Mouse (Mus musculus) hindbrain, postnatal 0 days (tissue): ENCODE measurements around the gene Gpx8. TPM values are rescaled to one million over a fixed set of nuclear protein-coding genes. Genes with fewer than 3 reads are reported as not detected.

ENCODE experiments used
- ATAC-seq: fragments of 200-750 bp; cut with Nextera tagmentation; 2 replicates; pipeline ENCODE4 v1.8.0; 2017; ENCODE audit warnings: mild to moderate bottlenecking, moderate TSS enrichment, moderate library complexity
- DNase-seq: peaks from one replicate; pipeline ENCODE4 v3.0.0-alpha.2; 2015; ENCODE audit warnings: low spot score
- H3K27ac ChIP-seq: fragments of 300-500 bp; sonication (generic); 2 replicates; pipeline ENCODE4 v1.5.1; 2014; ENCODE audit warnings: mild to moderate bottlenecking
- H3K27me3 ChIP-seq: fragments of 300-500 bp; sonication (generic); 2 replicates; pipeline ENCODE4 v1.6.1; 2014; ENCODE audit warnings: low read length, mixed read lengths; ENCODE audit not compliant: insufficient read depth
- H3K36me3 ChIP-seq: fragments of 300-500 bp; sonication (generic); 2 replicates; pipeline ENCODE4 v1.6.1; 2014; ENCODE audit warnings: low read length, mixed read lengths; ENCODE audit not compliant: insufficient read depth
- H3K4me1 ChIP-seq: fragments of 300-500 bp; sonication (generic); 2 replicates; pipeline ENCODE4 v1.6.1; 2014; ENCODE audit warnings: antibody characterized with exemption, low read length, mixed read lengths; ENCODE audit not compliant: insufficient read depth
- H3K4me2 ChIP-seq: fragments of 300-500 bp; sonication (generic); 2 replicates; pipeline ENCODE4 v1.6.1; 2014; ENCODE audit warnings: low read depth, mild to moderate bottlenecking, low read length, moderate library complexity, mixed read lengths
- H3K4me3 ChIP-seq: fragments of 300-500 bp; sonication (generic); 2 replicates; pipeline ENCODE4 v1.5.1; 2014; ENCODE audit warnings: low read length
- H3K9ac ChIP-seq: fragments of 300-500 bp; sonication (generic); replicated peaks from 2 replicates; pipeline ENCODE4 v1.6.1; 2014; ENCODE audit warnings: mild to moderate bottlenecking, low read length, moderate library complexity, mixed read lengths
- H3K9me3 ChIP-seq: fragments of 300-500 bp; sonication (generic); 2 replicates; pipeline ENCODE4 v1.6.1; 2016; ENCODE audit warnings: low read length, mixed read lengths
- CTCF ChIP-seq: IDR thresholded peaks from 2 replicates; pipeline ENCODE4 v1.5.1; 2016; ENCODE audit warnings: antibody characterized with exemption, control low read depth, low read depth
- WGBS: fragments of 180-500 bp; shearing (Covaris S2); extraction: QIAGEN DNeasy Blood & Tissue Kit; methylation state at CpG from one replicate; pipeline ENCODE4 v1.1.7; 2014; 5-methylcytosine and 5-hydroxymethylcytosine counted together
- microRNA counts: library from miRNA; unstranded; fragments of <30 nt; microRNA quantifications from one replicate; lab custom pipeline; 2015
- microRNA-seq, 2 experiments: library from miRNA; unstranded; fragments of <30 nt; microRNA quantifications; one replicate each; pipeline ENCODE4; 2016
- polyA plus RNA-seq: library from polyadenylated mRNA; unstranded; fragments of >200 nt; fragmentation: Nextera tagmentation; extraction: Ambion mirVana; gene quantifications from 2 replicates; pipeline ENCODE4 v1.2.1, GENCODE M21; 2015
- total RNA-seq: library from RNA; depleted of rRNA; stranded (reverse); fragments of >200 nt; gene quantifications from 2 replicates; pipeline ENCODE4 v1.2.3, GENCODE M21; 2014; rRNA removed

Gene Gpx8
- total and polyA plus RNA-seq, 2 experiments from 2014 or later = 10.2 to 60.4 TPM

DNA sequence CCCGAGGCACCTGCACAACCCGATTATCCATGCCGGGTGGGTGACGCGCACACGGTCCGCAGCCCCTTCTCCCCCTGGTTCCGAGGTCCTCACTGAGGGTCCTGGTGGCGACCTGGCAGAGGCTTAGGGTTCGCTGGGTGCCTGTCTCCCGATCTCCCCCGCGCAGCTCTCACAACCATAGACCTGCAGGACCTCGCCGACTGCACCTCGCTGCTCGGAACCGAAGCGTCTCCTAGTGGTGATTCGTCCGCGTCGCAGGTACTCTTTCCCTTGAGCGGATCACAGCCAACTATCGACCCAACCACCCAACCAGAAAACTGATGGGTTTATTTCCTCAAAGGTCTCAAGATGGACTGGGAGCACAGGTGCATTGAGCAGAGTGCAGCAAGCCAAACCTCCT lies 52.0 kb downstream of the Gpx8 start:
- Histone ChIP-seq H3K27ac (no peak overlapping the region), H3K9ac (peak overlapping the region; percentile 37; the same call in 1 of the 2 replicates), H3K4me1 (peaks cover 5% of the 10 kb centered on the region; the same call in 1 of the 2 replicates), H3K4me2 (peak overlapping the region; percentile 74), H3K36me3 (no peaks in the 10 kb centered on the region), H3K9me3 (no peaks in the 10 kb centered on the region), H3K27me3 (peaks cover 79% of the 10 kb centered on the region), H3K4me3 (peak overlapping the region; percentile 47)
- WGBS = 1% methylated on average over 25 of the region's 25 CpGs
- peak; percentile 79 for TF ChIP-seq CTCF
- peak; percentile 52 for ATAC-seq
- peak; percentile 79 for DNase-seq

DNA sequence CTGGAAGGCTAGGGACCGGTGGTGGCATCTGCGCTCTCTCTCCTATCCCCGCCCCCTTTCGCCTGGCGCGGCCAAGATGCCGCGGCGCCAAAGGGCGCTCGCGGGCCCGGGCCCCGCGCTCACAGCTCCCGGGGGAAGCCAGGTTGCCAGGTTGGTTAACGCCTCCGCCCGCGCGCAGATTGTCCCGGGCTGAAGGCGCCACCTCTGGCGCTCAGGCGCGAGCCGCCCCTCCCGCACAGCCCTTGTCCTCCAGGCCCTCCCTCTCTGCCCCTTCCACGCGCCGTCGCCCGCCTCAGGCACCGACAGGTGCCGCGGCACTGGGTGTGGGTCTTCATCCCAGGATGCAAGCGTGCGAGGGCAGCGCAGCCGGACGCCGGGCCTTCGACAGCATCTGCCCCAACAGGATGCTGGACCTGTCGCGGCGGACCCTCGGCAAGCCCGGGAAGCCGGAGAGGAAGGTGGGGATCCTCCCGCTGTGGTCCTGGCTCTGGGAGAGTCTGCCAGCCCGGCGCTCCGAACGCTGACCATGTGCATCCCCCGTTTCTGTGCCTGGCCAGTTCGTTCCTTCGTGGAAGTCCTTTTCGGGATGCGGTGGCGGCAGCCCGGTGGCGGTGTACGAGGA lies 52.6 kb downstream of the Gpx8 start, which contains the start of gene Mcidas:
Mcidas (plus strand) TSS at position 315 of the 622 bp plus-strand sequence.
- WGBS = under 1% methylated on average over 57 of the region's 63 CpGs
- Histone ChIP-seq H3K9ac (peak within 1 kb of the TSS; percentile 37), H3K4me2 (peak within 1 kb of the TSS; percentile 74), H3K27ac (no peak within 1 kb of the TSS), H3K4me1 (peaks cover 5% of the 10 kb centered on the region; the same call in 1 of the 2 replicates), H3K4me3 (peak within 1 kb of the TSS; percentile 47), H3K36me3 (no peaks in the 10 kb centered on the region), H3K27me3 (peaks cover 79% of the 10 kb centered on the region), H3K9me3 (no peaks in the 10 kb centered on the region)
- no peak for TF ChIP-seq CTCF
- ATAC-seq (peak; percentile 35), DNase-seq (peak; percentile 25)

MicroRNAs encoded within 50 kb of the gene (microRNA counts, 519-probe panel; counts per million panel counts)
- microRNA mmu-miR-449a (lab: Ali Mortazavi, UCI) (3,710 counts per million, percentile 64 among the panel's probes with 10 or more counts), microRNA mmu-miR-449b (lab: Ali Mortazavi, UCI) (not detected), microRNA mmu-miR-449c (lab: Ali Mortazavi, UCI) (not detected)

Small RNAs within 50 kb of the gene (microRNA-seq; reads per million reads assigned to microRNA genes)
- 5,429 to 5,886 reads per million in 2 experiments for gene Mir449a
- gene Mir449b = 2.5 to 5.1 reads per million in 2 experiments
- 4.7 to 6.2 reads per million in 2 experiments for gene Mir449c

Other genes with a start within 250 kb of the Gpx8 start
- gene Plpp1, start 245.6 kb downstream of the Gpx8 start, total RNA-seq = 54.0 and 64.4 TPM in 2 replicates
- 88.1 and 89.7 TPM in 2 replicates for gene Plpp1, start 245.6 kb downstream of the Gpx8 start, polyA plus RNA-seq
- gene Mtrex, start 119.0 kb downstream of the Gpx8 start, total RNA-seq = 18.8 and 21.2 TPM in 2 replicates
- gene Mtrex, start 119.0 kb downstream of the Gpx8 start, polyA plus RNA-seq = 38.8 and 41.8 TPM in 2 replicates
- gene Dhx29, start 119.0 kb downstream of the Gpx8 start, total RNA-seq = 15.2 and 15.7 TPM in 2 replicates
- 29.5 and 30.0 TPM in 2 replicates for gene Dhx29, start 119.0 kb downstream of the Gpx8 start, polyA plus RNA-seq
- 1.3 and 2.7 TPM in 2 replicates for gene Ccno, start 58.6 kb downstream of the Gpx8 start, total RNA-seq
- gene Ccno, start 58.6 kb downstream of the Gpx8 start, polyA plus RNA-seq = 1.7 and 1.9 TPM in 2 replicates
- 0.73 and 2.4 TPM in 2 replicates for gene Mcidas, start 52.6 kb downstream of the Gpx8 start, total RNA-seq
- gene Mcidas, start 52.6 kb downstream of the Gpx8 start, polyA plus RNA-seq = 0.88 and 0.95 TPM in 2 replicates
- gene Cdc20b, start 11.3 kb downstream of the Gpx8 start, total RNA-seq = 2.4 and 3.1 TPM in 2 replicates
- 0.34 and 0.60 TPM in 2 replicates for gene Cdc20b, start 11.3 kb downstream of the Gpx8 start, polyA plus RNA-seq
- gene Gzma, start 54.6 kb upstream of the Gpx8 start, total RNA-seq = not detected in 2 replicates
- gene Gzma, start 54.6 kb upstream of the Gpx8 start, polyA plus RNA-seq = not detected in 2 replicates
- gene Esm1, start 163.2 kb upstream of the Gpx8 start, total RNA-seq = 0.37 and 0.86 TPM in 2 replicates
- 1.1 and 1.6 TPM in 2 replicates for gene Esm1, start 163.2 kb upstream of the Gpx8 start, polyA plus RNA-seq
- not detected in 2 replicates for gene Gzmk, start 179.5 kb upstream of the Gpx8 start, total RNA-seq
- gene Gzmk, start 179.5 kb upstream of the Gpx8 start, polyA plus RNA-seq = 0.14 TPM in 1 of 2 replicates, not detected in the other
- gene BC067074, start 246.7 kb upstream of the Gpx8 start, total RNA-seq = 2.3 and 3.0 TPM in 2 replicates
- gene BC067074, start 246.7 kb upstream of the Gpx8 start, polyA plus RNA-seq = 1.1 TPM in 2 replicates